Mouse (Mus musculus): Measurements from ENCODE around the gene Tepsin. TPM values are rescaled to one million over a fixed set of nuclear protein-coding genes. Genes with fewer than 3 reads are reported as not detected.

Tepsin gene
- polyA plus RNA-seq, 1 experiment from 2014 or later = 25.3 TPM

GRCm38 (mm10) chr11:120070286-120070930, 28.1 kb downstream of the Tepsin start:
- peaks cover 98% of the 10 kb centered on the region for H3K36me3 ChIP-seq
- 84% methylated on average over 27 of the region's 27 CpGs for WGBS
- H3K27ac ChIP-seq = peak overlapping the region; percentile 9; the same call in 1 of the 2 replicates

GRCm38 (mm10) chr11:120069261-120069660, 29.3 kb downstream of the Tepsin start:
- Histone ChIP-seq H3K4me1 (replicated peaks) (peaks cover 71% of the 10 kb centered on the region), H3K27me3 (ENCODE audit: insufficient read depth, poor library complexity, severe bottlenecking) (peaks cover 77% of the 10 kb centered on the region), H3K9me3 (no peaks in the 10 kb centered on the region), H3K4me3 (no peak overlapping the region), H3K36me3 (peaks cover 98% of the 10 kb centered on the region), H3K27ac (no peak overlapping the region)
- no peak for DNase-seq (ENCODE audit: low spot score)
- 41% methylated on average over 11 of the region's 11 CpGs for WGBS

More at GRCm38 (mm10) chr11:120070286-120070930, 28.1 kb downstream of the Tepsin start:
- Histone ChIP-seq H3K9me3 (no peaks in the 10 kb centered on the region), H3K4me3 (no peak overlapping the region), H3K4me1 (replicated peaks) (peaks cover 59% of the 10 kb centered on the region), H3K27me3 (ENCODE audit: insufficient read depth, poor library complexity, severe bottlenecking) (peaks cover 83% of the 10 kb centered on the region)
- DNase-seq (ENCODE audit: low spot score) = no peak

- Histone ChIP-seq H3K4me3 (no peak overlapping the region), H3K27ac (no peak overlapping the region), H3K27me3 (ENCODE audit: insufficient read depth, poor library complexity, severe bottlenecking) (peaks cover 64% of the 10 kb centered on the region), H3K36me3 (peaks cover 96% of the 10 kb centered on the region), H3K9me3 (no peaks in the 10 kb centered on the region), H3K4me1 (replicated peaks) (peaks cover 73% of the 10 kb centered on the region)
- no peak for DNase-seq (ENCODE audit: low spot score)
- WGBS = 56% methylated on average over 17 of the region's 17 CpGs
These were observed 30.7 kb downstream of the Tepsin start for GRCm38 (mm10) chr11:120067834-120068233.

DNA sequence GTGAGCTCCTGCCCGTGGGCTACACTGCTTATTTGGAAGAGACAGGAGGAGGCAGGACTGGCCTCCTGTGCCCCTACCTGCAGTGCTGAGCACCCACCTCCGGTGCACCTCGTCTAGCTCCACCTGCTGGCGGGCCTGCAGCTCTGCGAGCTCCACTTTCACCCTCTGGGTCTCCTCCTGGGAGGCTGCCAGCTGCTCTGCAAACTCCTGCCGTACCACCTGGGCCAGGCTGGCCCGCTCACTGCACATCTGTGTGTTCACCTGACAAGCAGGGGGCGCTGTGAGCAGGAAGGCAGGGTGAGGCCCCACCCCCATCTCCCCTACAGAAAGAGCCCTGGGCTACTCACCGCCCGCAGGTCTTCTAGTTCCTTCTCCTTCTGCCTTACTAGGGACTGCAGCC, 33.2 kb downstream of the Tepsin start:
- Histone ChIP-seq H3K4me3 (no peak overlapping the region), H3K27ac (no peak overlapping the region), H3K4me1 (replicated peaks) (peaks cover 55% of the 10 kb centered on the region), H3K36me3 (peaks cover 74% of the 10 kb centered on the region), H3K9me3 (no peaks in the 10 kb centered on the region), H3K27me3 (ENCODE audit: insufficient read depth, poor library complexity, severe bottlenecking) (peaks cover 40% of the 10 kb centered on the region)
- 39% methylated on average over 10 of the region's 10 CpGs for WGBS
- DNase-seq (ENCODE audit: low spot score) = peak; percentile 48

DNA sequence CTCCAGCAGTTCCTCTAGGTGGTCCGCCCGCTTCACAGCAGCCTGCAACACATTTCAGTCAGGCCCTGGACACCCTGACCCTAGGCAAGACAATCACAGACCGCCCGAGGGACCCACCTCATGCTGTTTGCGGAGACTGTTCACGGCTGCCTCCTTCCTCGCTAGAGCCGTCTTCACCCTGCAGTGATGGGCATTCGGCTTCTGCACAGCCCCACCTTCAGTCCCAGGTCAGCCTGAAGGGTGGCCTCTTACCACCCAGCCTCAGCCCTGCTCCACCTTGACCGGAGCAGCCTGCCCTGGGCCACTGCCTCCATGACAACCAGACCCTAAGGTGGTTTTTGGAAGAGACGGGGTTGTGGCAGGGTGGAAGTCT, 33.9 kb downstream of the Tepsin start:
- H3K4me3 ChIP-seq = no peak overlapping the region
- no peak for DNase-seq (ENCODE audit: low spot score)
- H3K27ac ChIP-seq = no peak overlapping the region; the same call in 1 of the 2 replicates
- H3K27me3 ChIP-seq (ENCODE audit: insufficient read depth, poor library complexity, severe bottlenecking) = peaks cover 33% of the 10 kb centered on the region
- WGBS = 85% methylated on average over 11 of the region's 11 CpGs
- H3K4me1 ChIP-seq (replicated peaks) = peaks cover 48% of the 10 kb centered on the region
- no peaks in the 10 kb centered on the region for H3K9me3 ChIP-seq
- H3K36me3 ChIP-seq = peaks cover 68% of the 10 kb centered on the region

DNA sequence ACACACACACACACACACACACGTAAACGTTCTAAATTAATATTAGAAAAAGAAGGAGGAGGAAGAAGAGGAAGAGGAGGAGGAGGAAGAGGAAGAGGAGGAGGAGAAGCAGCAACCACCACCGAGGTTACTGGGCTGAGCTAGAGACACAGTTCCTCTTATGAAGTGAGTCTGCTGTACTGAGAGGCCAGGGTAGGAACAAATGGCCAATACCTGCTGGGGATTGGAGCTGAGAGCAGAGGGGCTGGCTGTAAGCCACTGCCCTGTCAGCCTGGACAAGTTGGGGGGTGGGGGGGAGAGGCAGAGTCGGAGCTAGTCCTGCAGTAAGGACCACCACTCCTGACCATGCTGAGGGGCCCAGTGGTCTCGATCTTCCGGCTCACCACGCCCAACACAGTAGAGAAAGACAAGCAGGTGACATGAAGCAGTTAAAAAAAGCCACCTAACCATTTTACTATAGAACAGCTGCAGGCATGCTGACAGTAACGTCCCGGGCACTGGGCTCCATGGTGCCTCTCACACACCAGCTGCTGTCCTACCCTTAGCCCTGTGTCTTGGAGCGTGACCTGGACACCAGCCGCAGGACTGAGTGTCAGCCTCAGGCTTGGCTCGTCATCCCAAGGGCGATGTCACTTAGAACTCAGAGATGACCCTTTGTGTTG, 34.4 kb downstream of the Tepsin start:
- 82% methylated on average over 13 of the region's 13 CpGs for WGBS

GRCm38 (mm10) chr11:120063326-120063725, 35.2 kb downstream of the Tepsin start:
- Histone ChIP-seq H3K9me3 (no peaks in the 10 kb centered on the region), H3K27ac (no peak overlapping the region), H3K36me3 (peaks cover 57% of the 10 kb centered on the region), H3K4me3 (no peak overlapping the region), H3K4me1 (replicated peaks) (peaks cover 43% of the 10 kb centered on the region), H3K27me3 (ENCODE audit: insufficient read depth, poor library complexity, severe bottlenecking) (peaks cover 22% of the 10 kb centered on the region)
- no peak for DNase-seq (ENCODE audit: low spot score)
- 90% methylated on average over 5 of the region's 5 CpGs for whole genome bisulfite sequencing

More for the DNA sequence above, 34.4 kb downstream of the Tepsin start:
- Histone ChIP-seq H3K4me1 (replicated peaks) (peaks cover 48% of the 10 kb centered on the region), H3K9me3 (no peaks in the 10 kb centered on the region), H3K36me3 (peaks cover 63% of the 10 kb centered on the region), H3K27ac (no peak overlapping the region; the same call in 1 of the 2 replicates), H3K4me3 (no peak overlapping the region), H3K27me3 (ENCODE audit: insufficient read depth, poor library complexity, severe bottlenecking) (peaks cover 29% of the 10 kb centered on the region)
- DNase-seq (ENCODE audit: low spot score) = no peak

- H3K36me3 ChIP-seq = peaks cover 30% of the 10 kb centered on the region
- no peaks in the 10 kb centered on the region for H3K9me3 ChIP-seq
- H3K27ac ChIP-seq = no peak overlapping the region; the same call in 1 of the 2 replicates
- H3K27me3 ChIP-seq (ENCODE audit: insufficient read depth, poor library complexity, severe bottlenecking) = no peaks in the 10 kb centered on the region
- no peak for DNase-seq (ENCODE audit: low spot score)
- peaks cover 23% of the 10 kb centered on the region for H3K4me1 ChIP-seq (replicated peaks)
- H3K4me3 ChIP-seq = no peak overlapping the region
- WGBS = 88% methylated on average over 8 of the region's 8 CpGs
These were observed 37.9 kb downstream of the Tepsin start for GRCm38 (mm10) chr11:120060634-120061033.

GRCm38 (mm10) chr11:120055953-120056732, 42.4 kb downstream of the Tepsin start:
- Histone ChIP-seq H3K27me3 (ENCODE audit: insufficient read depth, poor library complexity, severe bottlenecking) (peaks cover 4% of the 10 kb centered on the region), H3K27ac (0 out of 2 replicates have a peak overlapping the region, but pooled peaks have one; percentile 16), H3K36me3 (no peaks in the 10 kb centered on the region), H3K9me3 (no peaks in the 10 kb centered on the region), H3K4me3 (no peak overlapping the region), H3K4me1 (replicated peaks) (peaks cover 20% of the 10 kb centered on the region)
- no peak for DNase-seq (ENCODE audit: low spot score)
- WGBS = 89% methylated on average over 12 of the region's 12 CpGs

DNA sequence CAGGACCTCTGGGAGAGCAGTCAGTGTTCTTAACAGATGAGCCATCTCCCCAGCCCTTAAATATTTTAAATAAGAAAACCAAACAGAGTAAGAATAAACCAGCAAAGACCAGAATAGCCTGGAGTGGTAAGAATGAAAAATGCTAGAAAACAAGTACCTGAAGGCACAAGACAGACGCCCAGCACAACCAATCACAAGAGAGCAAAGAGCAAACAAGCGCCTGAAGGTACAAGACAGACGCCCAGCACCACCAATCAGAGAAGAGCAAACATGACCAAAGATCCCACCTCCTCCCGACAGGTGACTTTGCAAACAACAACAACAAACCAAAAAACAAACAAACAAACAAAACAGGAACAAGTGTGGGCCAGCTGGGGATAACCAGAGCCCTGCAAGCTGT, 44.7 kb downstream of the Tepsin start:
- Histone ChIP-seq H3K27ac (no peak overlapping the region), H3K4me3 (no peak overlapping the region), H3K27me3 (ENCODE audit: insufficient read depth, poor library complexity, severe bottlenecking) (peaks cover 27% of the 10 kb centered on the region), H3K36me3 (no peaks in the 10 kb centered on the region), H3K9me3 (no peaks in the 10 kb centered on the region), H3K4me1 (replicated peaks) (peaks cover 26% of the 10 kb centered on the region)
- WGBS = 80% methylated on average over 4 of the region's 4 CpGs
- no peak for DNase-seq (ENCODE audit: low spot score)

DNA sequence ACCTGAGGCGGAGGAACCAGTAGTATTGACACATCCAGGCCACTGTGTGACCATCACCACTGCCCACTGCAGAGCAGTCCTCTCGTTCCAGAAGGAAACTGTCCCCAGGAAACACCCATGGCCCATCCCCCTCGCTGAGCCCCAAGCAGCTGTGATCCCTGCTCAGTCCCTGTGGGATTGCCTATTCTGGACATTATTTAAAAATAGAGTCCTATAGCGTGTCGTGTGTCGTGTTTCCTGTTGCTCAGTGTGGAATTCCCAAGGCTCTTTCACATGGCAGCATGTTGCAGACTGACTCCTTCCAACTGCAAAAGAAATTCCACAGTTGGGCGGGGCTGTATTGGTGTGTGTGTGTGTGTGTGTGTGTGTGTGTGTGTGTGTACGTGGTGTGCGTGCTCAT, 46.3 kb downstream of the Tepsin start:
- Histone ChIP-seq H3K4me3 (no peak overlapping the region), H3K4me1 (replicated peaks) (peaks cover 42% of the 10 kb centered on the region), H3K9me3 (no peaks in the 10 kb centered on the region), H3K36me3 (no peaks in the 10 kb centered on the region), H3K27ac (no peak overlapping the region), H3K27me3 (ENCODE audit: insufficient read depth, poor library complexity, severe bottlenecking) (peaks cover 43% of the 10 kb centered on the region)
- DNase-seq (ENCODE audit: low spot score) = no peak
- WGBS = 82% methylated on average over 9 of the region's 9 CpGs

DNA sequence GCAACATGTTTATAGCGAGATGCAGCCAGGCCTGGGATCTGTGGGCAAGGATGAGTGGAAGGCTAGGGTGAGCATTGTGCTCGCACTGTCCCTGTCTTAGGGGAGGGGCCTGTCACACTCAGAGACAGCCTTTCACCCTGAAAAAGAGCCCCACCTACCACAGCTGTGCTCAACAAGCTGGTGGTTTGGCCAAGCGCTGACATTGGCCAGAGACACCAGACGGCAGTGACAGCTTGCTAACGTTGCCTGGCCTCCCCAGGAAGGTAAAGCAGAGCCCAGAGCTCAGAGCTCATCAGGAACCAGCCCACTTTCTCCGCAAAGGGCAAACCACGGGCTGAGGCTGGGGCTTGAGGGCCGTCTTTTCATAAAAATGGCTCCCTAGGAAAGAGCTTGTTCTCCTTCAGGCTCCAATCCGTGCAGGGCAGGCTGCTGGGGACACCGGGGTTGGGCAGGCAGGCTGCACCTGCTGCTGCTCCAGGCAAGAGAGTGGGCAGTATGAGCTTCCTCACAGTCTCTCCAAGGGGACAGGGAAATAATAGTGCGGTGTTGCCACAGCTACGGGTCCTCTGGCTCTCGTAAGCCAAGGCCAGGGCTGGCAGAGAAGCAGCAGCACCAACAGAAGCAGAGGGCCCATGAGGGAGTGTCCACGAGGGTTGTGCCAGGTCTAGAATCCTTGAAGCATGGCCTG, 47.3 kb downstream of the Tepsin start:
- peaks cover 53% of the 10 kb centered on the region for H3K27me3 ChIP-seq (ENCODE audit: insufficient read depth, poor library complexity, severe bottlenecking)
- no peaks in the 10 kb centered on the region for H3K36me3 ChIP-seq
- DNase-seq (ENCODE audit: low spot score) = no peak
- no peaks in the 10 kb centered on the region for H3K9me3 ChIP-seq
- H3K27ac ChIP-seq = peak overlapping the region; percentile 74
- peaks cover 52% of the 10 kb centered on the region for H3K4me1 ChIP-seq (replicated peaks)
- WGBS = 45% methylated on average over 14 of the region's 14 CpGs
- no peak overlapping the region for H3K4me3 ChIP-seq

Data from hindbrain, embryonic 10.5 days (tissue).